In the genomic region with DNA sequence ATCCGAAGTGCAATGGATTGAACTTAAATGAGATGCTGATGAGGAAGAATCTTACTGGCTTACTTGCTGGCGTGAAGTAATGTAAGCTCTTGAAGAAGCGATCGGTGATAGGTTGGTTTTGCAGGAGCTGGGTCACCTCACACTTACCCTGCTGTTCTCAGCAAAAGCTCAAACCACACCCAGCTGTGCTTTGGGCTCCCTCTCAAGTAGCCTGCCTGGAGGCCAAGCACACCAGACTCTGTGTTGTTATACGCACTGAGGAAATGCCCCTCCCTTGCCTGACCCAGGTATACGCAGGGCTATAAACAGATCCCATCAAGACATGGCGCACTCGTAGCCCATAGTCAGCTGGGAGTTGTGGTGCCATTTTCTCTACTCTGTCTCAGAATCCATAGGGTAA, we compare ENCODE assay signal across 22 mouse cellular contexts. TPM values are rescaled to one million over a fixed set of nuclear protein-coding genes. Genes with fewer than 3 reads are reported as not detected.
DNase-seq lines count a peak whose midpoint lies in the region; ATAC-seq and TF ChIP-seq lines count a peak whose summit lies in the region.
"Had no signal": no experiment of that assay in that cellular context is flagged by ENCODE, and none has a peak within 500 bp of the region (broad histone marks: within the 10 kb centered on the region; RNA-seq: fewer than 3 reads in every experiment).

No protein-coding gene starts in this region.

- peaks cover 8% of the 10 kb centered on the region for H3K4me1 ChIP-seq in intestine, postnatal 0 days (replicated peaks; ENCODE audit: control insufficient read depth, insufficient read depth, low read length)

- no peak overlapping the region for H3K4me3 ChIP-seq in gastrocnemius, adult 2 months
- no peak overlapping the region for H3K4me3 ChIP-seq in intestine, postnatal 0 days (ENCODE audit: low read depth, low read length)
- H3K4me3 ChIP-seq: embryonic facial prominence, embryonic 10.5 days; forebrain, embryonic 13.5 days; heart, embryonic 10.5 days; hindbrain, embryonic 13.5 days had no signal

- no peak overlapping the region for H3K27ac ChIP-seq in gastrocnemius, adult 2 months
- no peak overlapping the region for H3K27ac ChIP-seq in intestine, postnatal 0 days (ENCODE audit: low read depth, low read length)
- H3K27ac ChIP-seq: embryonic facial prominence, embryonic 10.5 days; forebrain, embryonic 13.5 days; heart, embryonic 10.5 days; hindbrain, embryonic 13.5 days; hindbrain, postnatal 0 days had no signal

- DNase-seq in gastrocnemius, adult 2 months, result peak; percentile 10
- no peak for DNase-seq in gastrocnemius, postnatal 25 days
- peak; percentile 34 for DNase-seq in thymus, postnatal 14 days
- DNase-seq in thymus, postnatal 4 days, result no peak
- DNase-seq in testis, postnatal 14 days (ENCODE audit: low spot score), result no peak
- DNase-seq in layer of hippocampus, adult 9-11 months, result no peak
- DNase-seq: adrenal gland, adult 2 months; adrenal gland, postnatal 36 days; cerebellum, adult 2 months; cerebellum, postnatal 10 days; forebrain, postnatal 0 days; gastrocnemius, postnatal 36 days; heart, adult 18-20 months; heart, postnatal 14 days had no signal

- H3K27me3 ChIP-seq in intestine, postnatal 0 days (replicated peaks; ENCODE audit: control insufficient read depth, insufficient read depth, low read length), result no peaks in the 10 kb centered on the region
- H3K27me3 ChIP-seq: forebrain, embryonic 13.5 days; hindbrain, embryonic 13.5 days had no signal

- ATAC-seq in intestine, postnatal 0 days, result peak; percentile 59
- ATAC-seq: activated CD4-positive, CD25-positive, alpha-beta regulatory T cell, adult 4 months; forebrain, embryonic 13.5 days; forebrain, postnatal 0 days; hindbrain, postnatal 0 days had no signal

- H3K9me3 ChIP-seq in intestine, postnatal 0 days (ENCODE audit: control insufficient read depth), result no peaks in the 10 kb centered on the region
- H3K9me3 ChIP-seq: embryonic facial prominence, embryonic 10.5 days; forebrain, embryonic 13.5 days; G1E; heart, embryonic 10.5 days; hindbrain, embryonic 13.5 days had no signal

- no peaks in the 10 kb centered on the region for H3K36me3 ChIP-seq in intestine, postnatal 0 days (ENCODE audit: control insufficient read depth, insufficient read depth)
- H3K36me3 ChIP-seq: embryonic facial prominence, embryonic 10.5 days; G1E; heart, embryonic 10.5 days; hindbrain, embryonic 13.5 days had no signal

- intact Hi-C loops in gastrocnemius, adult 2 months (cut with DNase I), result no loop called here

- TF ChIP-seq CTCF in gastrocnemius, adult 2 months (IDR thresholded peaks at IDR 0.05), result no peak
- no peak for TF ChIP-seq CTCF in intestine, postnatal 0 days (IDR thresholded peaks at IDR 0.05; ENCODE audit: low read depth)

- no peak overlapping the region for H3K4me2 ChIP-seq in intestine, postnatal 0 days (replicated peaks; ENCODE audit: low read depth)
- H3K4me2 ChIP-seq: forebrain, embryonic 13.5 days; hindbrain, embryonic 13.5 days had no signal

- no peak overlapping the region for H3K9ac ChIP-seq in intestine, postnatal 0 days (ENCODE audit: low read depth, low read length)
- H3K9ac ChIP-seq: forebrain, embryonic 13.5 days; forebrain, postnatal 0 days; hindbrain, embryonic 13.5 days had no signal

- 43% methylated on average over 8 of the region's 8 CpGs for WGBS in intestine, postnatal 0 days

RNA-seq across cellular contexts. Expression of a gene that starts 56.5 kb away (rescaled TPM):
- total RNA-seq in gastrocnemius, adult 2 months (2021), result 1 to 10 TPM; 4.2 to 4.9 TPM
- total RNA-seq in gastrocnemius, postnatal 25 days (2021), result 1 to 10 TPM; 3.4 to 3.7 TPM
- polyA plus RNA-seq in intestine, postnatal 0 days (2015; fragmentation: Nextera tagmentation; extraction: Ambion mirVana), result 21.0 and 21.4 TPM in 2 replicates

Comparison
In these comparisons a context has a peak if more than half of its experiments do, and no peak if none do; other contexts are left out.
1. DNase-seq: peak in gastrocnemius, adult 2 months (single experiment) and thymus, postnatal 14 days (single experiment); none in gastrocnemius, postnatal 25 days (single experiment), thymus, postnatal 4 days (single experiment), testis, postnatal 14 days (single experiment) and layer of hippocampus, adult 9-11 months (single experiment).